Mouse (Mus musculus) small intestine, adult 2 months (tissue): ENCODE measurements around the gene Flywch2.

Source experiments
- CTCF ChIP-seq: fragments of 200-500 bp; IDR thresholded peaks from 2 replicates; pipeline ENCODE4 v1.5.1; 2012; ENCODE audit warnings: low read depth, mild to moderate bottlenecking, control low read depth, inconsistent platforms, low read length, moderate library complexity, mixed read lengths; ENCODE audit not compliant: insufficient replicate concordance, insufficient read length; ENCODE audit errors: extremely low read depth
- POLR2A ChIP-seq: fragments of 200-500 bp; IDR thresholded peaks from 2 replicates; pipeline ENCODE4 v1.6.1; 2012; ENCODE audit warnings: low read depth, mild to moderate bottlenecking, control low read depth, inconsistent platforms, low read length, moderate library complexity

DNA sequence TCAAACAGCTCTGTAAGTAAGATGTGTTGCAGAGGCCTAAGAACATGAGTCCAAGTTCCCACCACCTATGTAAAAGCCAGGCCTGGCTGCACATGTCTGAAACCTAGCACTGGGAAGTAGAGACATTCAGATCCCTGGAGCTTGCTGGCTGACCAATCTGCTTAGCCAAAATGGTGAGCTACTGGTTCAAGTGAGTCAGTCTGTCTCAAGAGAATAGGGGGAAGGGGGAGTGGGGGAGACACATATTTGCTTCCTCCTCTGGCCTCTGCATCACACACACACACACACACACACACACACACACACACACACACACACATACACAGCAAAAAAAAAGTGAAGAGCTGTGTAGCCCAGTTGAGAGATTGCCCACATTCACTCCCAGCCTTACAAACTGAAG lies 2.5 kb downstream of the Flywch2 start:
- TF ChIP-seq CTCF (no peak), POLR2A (no peak)
